Mouse (Mus musculus): ENCODE data around the gene Cend1.

DNA sequence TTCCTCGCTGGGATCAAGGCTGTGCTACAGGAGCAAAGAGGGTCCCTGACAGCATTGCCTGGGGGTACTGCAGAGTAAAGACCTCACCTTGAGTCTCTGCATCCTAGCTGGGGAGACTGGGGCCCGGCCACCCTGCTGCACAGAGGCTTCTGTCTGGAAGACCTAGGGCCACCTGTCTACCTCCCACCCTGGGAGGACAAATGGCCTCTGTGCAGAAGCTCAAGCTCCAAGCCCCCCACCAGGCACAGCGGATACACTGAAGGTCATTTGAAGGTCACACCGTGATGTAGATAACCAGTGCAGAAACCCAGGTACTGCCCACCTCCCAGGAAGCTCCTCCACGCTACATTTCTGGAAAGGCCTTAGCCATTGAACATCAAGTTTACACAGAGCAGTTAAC, 590 bp downstream of the Cend1 start:
- TF ChIP-seq CTCF (IDR thresholded peaks at IDR 0.05; ENCODE audit: low read depth, low read length) (no peak), POLR2A (IDR thresholded peaks at IDR 0.05; ENCODE audit: insufficient read depth, low read length) (no peak)

Measured in ES-Bruce4 (cell line).